Mouse (Mus musculus) liver, adult 2 months (tissue): ENCODE measurements around the gene Fgf2.

Source experiments
- CTCF ChIP-seq: fragments of 200-500 bp; IDR thresholded peaks from 2 replicates; pipeline ENCODE4 v1.5.1; 2011; ENCODE audit warnings: low read depth, low read length, control low read depth
- POLR2A ChIP-seq: fragments of 200-500 bp; IDR thresholded peaks from 2 replicates; pipeline ENCODE4 v1.6.1; 2011; ENCODE audit warnings: low read length, control low read depth; ENCODE audit not compliant: insufficient read depth; ENCODE audit errors: extremely low read depth

DNA sequence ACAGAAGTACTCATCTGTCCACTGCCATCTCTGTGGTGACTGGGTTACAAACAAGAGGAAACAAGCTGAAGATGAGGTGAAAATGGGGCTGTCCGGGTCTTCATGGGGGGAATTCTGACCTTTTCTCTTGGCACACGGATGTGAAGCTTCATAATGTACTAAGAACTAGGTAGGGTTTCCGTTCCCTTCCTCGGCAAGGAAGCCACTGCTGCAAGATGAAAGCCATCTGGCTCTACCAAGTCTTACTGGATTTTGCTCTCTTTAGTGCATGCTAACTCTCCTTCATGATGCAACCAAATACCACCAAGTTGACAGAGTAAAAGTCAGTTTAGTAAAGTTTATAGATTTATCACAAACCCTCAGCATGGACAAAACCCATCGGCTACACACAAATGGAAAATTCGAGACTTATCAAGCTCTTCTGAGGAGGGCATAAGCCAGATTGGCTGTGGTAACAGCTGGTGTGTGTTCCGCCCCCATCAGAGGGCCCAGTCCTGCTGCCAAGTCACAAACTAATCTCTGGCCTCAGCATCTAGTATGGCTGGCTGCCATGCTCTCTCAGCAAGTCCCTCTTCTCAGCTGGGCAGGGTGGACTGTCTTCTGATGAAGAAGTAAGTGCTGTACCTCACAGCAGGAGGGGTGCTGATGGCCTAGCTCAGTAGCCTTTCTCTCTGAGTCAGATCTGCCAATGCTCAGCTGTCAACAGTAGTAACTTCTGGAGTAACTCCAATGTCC is 50.7 kb downstream of the Fgf2 start:
- TF ChIP-seq POLR2A (no peak), CTCF (no peak)
